Mouse (Mus musculus) small intestine, adult 2 months (tissue): ENCODE data around the gene Tsc2.

Experiments used
- CTCF ChIP-seq: fragments of 200-500 bp; IDR thresholded peaks from 2 replicates; pipeline ENCODE4 v1.5.1; 2012; ENCODE audit warnings: low read depth, mild to moderate bottlenecking, control low read depth, inconsistent platforms, low read length, moderate library complexity, mixed read lengths; ENCODE audit not compliant: insufficient replicate concordance, insufficient read length; ENCODE audit errors: extremely low read depth
- POLR2A ChIP-seq: fragments of 200-500 bp; IDR thresholded peaks from 2 replicates; pipeline ENCODE4 v1.6.1; 2012; ENCODE audit warnings: low read depth, mild to moderate bottlenecking, control low read depth, inconsistent platforms, low read length, moderate library complexity

DNA sequence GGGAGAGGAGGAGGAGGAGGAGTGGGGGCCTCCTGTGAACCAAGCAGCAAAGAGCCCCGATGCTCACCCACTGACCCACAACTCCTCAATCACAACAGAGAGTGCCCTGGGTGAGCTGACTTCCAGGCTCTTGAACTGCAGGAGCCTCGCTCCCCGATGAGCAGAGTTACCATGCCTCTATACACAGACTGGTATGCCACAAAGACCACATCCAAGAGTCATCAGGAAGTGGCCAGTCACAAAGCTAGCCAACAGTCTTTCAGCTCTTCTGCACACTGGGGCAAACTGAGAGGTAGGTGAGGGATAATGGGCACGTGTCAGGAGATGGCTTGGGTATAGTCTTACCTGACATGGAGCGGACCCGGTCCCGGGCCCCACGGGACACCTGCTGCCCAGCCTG is 28.5 kb downstream of the Tsc2 start:
- no peak for TF ChIP-seq POLR2A
- no peak for TF ChIP-seq CTCF
